Mouse (Mus musculus) frontal cortex, postnatal 14 days (tissue): ENCODE measurements around the gene Slc16a13.

Source experiments
- DNase-seq, 2 experiments: peaks; one replicate each; pipeline ENCODE4 v3.0.0; 2022; ENCODE audit warnings: low spot score in 2 of 2

The Slc16a13 gene

DNA sequence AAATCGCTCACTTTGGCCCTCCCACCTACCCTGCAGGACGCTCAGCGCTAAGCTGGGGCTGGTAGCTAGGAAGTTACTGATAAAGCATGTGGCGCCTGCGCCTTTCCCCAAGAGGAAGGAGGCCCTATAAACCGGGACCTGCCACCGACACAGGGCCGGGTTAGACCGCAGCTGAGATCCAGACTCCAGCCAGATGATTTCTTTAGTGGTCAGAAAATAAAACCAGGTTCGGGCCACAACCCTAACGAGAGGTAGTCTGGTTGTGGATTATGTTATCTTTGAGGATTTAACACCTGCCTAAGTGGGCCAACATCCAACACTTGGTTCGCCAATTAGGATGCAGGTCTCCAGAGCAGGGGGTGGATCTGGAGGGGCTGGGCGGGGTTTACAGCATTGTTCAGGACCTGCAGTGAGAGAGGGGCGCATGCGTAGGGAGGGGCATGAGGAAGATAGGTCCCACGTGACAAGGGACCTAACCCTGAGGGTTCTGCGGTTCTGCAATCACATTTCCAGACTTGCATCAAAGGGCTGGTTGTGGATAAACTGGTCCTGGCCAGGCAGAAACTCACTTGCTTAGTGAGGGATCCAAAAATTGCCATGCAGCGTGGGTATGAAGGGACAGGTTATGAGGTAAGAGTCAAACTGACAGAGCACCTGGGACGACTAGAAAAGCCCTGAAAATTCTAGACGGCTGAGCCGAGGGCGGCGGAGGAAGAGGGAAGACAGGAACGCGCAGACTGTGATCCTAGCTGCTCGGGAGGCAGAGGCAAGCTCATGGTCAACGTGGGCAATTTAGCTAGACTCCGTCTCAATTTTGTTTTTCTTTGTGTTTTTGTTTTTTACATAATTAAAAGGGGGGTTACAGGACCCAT lies at the start of gene Slc16a13:
Slc16a13 (minus strand) TSS at position 334 of the 872 bp plus-strand sequence.
- peak; percentile 90 to 93 for DNase-seq

DNA sequence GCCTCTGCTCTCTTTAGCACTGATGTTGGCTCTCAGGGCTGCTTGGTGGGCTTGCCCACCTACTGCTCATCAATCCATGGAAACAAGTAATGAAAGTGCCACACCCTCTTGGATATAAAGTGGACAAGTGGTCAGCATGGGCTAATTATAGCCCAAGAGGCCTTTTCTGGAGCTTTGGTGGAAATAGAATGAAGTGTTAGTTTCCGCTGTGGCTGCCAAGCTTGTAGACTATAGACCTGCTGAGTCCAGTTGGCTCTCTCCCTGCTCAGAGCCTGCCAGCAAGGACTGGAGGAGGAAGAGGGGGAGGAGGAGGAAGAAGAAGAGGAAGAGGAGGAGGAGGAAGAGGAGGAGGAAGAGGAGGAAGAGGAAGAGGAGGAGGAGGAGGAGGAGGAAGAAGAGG lies 45.5 kb upstream of the Slc16a13 start:
- DNase-seq: no peak

DNA sequence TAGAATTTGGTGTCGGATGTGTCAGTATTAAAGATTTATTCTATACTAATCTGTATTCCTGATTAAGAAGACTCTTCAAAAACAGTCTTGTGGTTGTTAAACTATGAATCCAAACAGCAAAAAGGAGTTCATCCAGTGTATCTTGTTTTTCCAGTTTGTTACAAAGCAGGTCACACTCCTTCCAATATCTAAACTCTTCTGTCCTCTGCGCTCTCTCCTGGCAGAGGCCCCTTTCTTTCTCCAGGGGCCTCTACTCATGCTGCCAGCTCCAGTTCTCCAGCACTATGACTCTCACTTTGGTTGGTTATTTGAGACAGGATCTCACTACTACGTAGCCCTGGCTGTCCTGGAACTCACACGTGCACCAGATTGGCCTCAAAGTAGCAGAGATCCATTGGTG lies 45.0 kb upstream of the Slc16a13 start:
- DNase-seq: no peak

DNA sequence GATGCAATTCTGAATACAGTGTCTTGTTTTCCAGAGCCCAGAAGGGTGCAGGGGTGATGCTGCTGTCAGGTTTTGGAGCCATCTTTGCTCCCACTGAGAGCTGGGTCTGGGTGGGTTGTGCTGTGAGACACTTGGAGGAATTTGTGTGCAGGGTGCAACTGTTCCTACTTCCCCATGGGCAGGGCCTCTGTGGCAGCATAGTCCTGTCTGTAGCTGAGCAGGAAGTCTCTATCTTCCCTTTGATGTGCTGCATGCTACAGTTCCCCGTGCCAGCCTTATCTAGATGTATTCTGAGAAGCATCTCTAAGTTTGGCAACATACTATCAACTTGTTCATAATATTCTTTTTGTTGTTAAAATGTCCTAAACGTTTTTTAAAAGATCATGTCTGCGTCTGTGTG lies 44.4 kb upstream of the Slc16a13 start:
- DNase-seq: no peak

DNA sequence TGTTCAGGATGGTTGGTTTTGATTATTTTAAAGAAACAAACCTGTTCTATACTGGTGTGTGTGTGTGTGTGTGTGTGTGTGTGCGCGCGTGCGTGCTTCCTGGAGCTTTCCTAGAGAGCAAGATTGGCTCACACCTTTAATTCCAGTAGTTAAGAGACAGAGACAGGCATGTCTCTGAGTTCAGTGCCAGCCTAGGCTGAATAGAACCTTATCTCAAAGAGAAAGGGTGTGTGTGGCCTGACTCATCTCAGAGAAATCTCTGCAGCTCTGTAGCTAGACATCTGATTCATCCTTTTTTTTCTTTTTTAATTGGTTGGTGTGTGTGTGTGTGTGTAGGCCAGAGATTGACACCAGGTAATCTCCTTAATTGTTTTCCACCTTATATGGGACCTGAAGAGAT lies 38.2 kb upstream of the Slc16a13 start:
- DNase-seq: no peak

DNA sequence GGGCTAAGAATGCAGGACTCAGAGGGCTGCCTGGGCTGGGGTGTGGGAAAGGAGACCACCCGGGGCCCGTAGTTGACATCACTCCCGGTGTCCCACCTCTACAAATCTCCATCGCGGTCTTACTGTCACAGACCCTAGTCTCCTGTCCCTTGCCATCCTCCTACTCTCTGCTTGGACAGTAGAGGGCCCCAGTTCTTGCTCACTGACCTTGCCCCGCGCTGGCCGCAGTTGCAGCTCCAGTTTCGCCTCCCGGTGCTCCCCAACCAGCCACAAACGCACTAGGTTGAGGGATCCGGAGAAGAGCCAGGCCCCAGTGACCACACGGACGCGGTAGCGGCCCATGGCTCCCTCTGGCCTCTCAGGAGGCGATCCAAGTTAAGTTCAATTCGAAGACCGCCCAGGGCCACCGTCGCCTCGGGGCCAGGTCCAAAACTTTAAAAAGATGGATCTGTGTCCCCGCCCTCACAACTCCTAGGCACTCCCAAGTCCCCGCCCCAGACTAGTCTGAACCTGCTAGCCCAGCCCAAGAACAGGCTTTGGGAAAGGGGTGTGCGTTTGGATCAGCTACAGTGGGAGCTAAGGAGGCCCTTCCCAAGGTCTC lies 34.2 kb upstream of the Slc16a13 start, which contains the start of gene Alox12:
Alox12 (minus strand) TSS at position 423 of the 601 bp plus-strand sequence.
- DNase-seq: no peak

DNA sequence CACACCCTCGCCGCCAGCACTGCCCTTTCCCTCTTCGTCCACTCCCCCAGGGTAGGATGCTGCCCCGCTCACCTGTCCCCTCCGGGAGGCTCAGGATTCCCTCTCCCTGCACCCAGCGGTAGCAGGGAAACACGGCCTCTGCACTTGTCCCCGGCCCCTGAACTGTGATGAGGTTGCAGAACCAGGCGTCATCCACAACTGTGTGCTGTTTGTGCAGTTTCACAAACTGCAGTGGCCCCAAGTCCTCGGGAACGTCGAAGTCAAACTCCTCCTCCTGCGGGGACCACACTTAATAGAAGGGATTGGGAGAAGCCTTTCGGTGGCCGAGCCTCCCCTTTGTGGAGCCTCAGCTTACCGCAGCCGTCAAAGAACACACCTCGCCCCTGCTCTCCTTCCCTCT lies 33.5 kb upstream of the Slc16a13 start:
- no peak for DNase-seq

DNA sequence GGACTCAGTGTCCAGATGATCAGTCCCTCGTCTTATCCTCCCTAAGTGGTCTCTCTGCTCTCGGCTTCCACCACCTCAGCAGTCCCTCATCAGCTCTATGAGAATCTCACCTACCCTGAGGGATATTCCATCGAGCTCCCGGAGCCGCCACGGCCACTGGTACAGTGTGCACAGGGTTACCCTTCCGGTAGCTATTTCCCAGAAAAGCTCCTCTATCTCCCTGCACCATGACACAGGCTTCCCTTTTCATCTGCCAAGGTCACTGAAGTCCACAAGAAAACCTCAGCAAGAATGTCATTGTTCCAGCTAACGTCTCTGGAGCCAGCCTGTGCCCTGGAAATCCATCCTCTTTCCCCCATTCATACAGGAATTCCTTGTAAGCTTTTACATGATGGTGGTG lies 31.0 kb upstream of the Slc16a13 start:
- no peak for DNase-seq

DNA sequence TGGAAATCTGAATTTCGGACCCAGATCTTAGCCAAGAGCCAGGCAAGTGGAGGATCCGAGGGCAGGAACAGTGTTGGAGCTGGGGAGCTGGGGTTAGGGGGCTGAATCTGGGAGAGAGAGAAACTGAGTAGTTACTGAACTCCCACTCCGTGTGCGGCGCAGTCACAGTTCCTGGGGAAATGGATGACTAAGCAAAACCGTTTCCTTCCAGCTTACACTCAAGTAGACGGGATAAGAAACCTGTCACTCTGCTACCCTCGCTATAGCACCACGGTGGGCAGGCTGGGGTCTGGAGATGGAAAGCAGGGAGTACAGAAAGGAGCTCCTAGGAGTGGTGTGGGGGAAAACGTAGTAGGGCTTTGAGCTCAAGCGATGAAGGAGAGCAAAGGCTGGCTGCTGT lies 29.3 kb upstream of the Slc16a13 start:
- no peak for DNase-seq

DNA sequence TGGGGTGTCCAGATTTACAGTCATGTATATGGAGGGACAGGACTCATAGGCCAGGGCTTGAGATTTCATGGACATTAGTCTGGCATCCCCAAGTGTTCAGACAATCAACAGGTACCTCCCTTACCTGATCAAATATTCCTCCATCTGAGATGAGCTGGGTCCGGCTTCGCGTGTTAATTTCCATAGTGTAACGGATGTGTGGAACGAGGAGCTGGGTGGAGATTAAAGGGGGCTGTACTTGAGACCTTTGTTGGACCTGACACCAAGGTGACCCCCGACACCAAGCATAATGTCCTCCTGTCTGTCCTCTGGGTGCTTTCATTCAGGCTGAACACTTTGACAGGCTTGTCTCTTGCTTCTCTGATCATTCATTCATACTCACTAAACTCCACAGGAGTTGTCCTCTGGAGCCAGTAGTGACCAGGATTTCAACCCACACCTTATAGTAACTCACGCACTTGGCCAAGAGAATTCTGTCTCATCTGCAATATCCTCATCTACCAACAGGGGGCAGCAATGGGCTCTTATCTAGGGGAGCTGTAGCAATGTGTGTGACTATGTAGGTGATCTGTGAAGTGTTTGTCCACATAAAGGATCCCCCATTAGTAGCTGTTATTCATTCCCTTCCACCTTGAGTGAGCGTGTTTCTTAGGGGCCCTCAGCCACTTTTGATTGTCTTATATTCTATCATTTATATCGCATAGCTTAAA lies 26.4 kb upstream of the Slc16a13 start:
- no peak for DNase-seq

DNA sequence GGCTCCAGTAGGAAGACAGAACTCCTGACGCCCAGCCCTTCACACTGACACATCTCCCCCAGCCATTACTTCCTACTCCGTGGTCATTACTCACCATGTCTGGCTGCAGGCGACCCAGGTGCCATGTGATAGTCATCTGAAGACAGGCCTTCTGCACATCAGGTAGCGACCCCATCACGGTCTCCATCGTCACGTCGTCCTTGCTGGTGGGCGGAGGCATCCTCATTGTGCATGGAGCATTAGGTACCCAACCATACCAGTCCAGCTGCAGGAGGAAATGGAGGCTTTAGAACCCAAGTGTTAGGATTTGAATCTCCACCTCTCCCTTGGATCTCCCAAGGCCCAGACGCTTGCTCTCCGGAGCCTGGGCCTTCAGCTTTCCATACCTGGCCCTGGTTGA lies 21.7 kb upstream of the Slc16a13 start:
- no peak for DNase-seq

DNA sequence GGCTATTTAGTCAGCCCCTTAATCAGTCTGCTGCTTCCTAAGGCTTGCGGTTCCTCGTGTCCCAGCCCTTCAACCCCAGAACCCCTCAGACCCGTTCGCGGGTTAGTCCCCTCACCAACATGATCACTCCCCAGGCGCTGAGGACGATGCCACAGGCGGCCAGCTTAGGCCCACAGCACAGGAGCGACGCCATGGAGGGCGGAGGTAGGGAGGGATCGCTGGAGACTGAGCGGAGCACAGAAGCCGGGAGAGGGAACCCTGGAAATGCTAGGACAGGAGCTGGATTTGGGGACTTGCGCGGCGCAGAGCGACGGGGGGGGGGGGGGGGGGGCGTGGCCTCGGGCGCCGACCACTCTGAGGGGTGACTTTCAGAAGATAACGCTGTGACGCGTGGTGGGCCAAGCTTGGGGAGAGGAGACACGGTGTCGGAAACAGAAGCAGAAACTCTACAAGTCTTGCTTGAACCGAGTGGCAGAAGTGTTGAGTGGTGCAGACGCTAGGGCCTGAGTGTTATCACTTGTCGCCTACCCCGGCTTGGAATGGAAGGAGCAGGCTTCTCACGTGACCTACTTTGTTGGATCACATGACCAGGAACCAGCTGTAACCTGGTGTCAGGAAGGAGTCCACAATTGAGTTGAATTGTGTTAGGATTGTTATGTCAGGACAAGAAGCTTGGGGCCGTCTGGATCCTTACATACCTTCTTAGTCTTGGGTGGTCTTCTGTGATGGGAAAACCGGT lies 18.8 kb upstream of the Slc16a13 start, which contains the start of the genes Gm21988 and Rnasek:
Gm21988 (minus strand) TSS at position 290 of the 739 bp plus-strand sequence.
Rnasek (minus strand) TSS at position 302 of the 739 bp plus-strand sequence.
- DNase-seq: peak; percentile 80 to 84

DNA sequence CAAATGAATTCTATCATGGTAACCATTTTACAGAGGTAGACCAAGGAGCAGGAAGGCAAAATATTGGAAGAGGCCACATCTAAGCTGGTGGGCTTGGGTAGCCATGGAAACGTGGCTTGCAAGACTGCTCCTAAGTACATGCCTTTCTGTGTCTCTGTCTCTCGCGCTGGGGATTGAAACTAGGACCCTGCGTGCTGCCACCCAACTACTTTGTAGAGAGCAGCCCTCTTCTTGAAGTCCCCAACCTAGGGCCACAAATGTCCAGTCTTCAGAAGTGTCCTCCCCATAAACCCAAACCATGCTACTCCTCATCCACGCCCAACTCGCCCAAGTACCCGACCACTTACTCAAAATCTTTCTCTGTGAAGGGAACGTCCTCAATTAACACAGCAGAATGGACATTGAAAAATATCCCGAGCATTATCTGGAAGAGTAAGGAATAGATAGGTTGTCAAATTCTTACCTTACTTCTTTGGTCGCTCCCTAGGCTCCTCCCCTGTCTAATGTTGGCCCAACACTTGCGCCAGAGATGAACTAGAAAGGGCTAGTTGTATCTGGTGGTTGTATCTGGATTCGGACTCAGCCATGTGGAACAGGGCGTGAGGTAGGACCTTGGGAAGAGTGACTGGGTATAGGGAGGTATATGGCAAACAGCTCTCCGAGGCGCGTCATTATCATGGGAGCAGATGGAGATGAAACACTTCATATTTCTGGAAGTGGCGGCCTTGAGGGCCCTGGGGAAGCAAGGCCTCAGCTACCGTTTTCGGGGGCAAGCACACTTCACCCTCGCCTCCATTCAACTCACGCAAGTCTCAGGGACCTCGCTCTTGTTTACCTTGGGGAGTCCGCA lies 18.0 kb upstream of the Slc16a13 start:
- DNase-seq: no peak

DNA sequence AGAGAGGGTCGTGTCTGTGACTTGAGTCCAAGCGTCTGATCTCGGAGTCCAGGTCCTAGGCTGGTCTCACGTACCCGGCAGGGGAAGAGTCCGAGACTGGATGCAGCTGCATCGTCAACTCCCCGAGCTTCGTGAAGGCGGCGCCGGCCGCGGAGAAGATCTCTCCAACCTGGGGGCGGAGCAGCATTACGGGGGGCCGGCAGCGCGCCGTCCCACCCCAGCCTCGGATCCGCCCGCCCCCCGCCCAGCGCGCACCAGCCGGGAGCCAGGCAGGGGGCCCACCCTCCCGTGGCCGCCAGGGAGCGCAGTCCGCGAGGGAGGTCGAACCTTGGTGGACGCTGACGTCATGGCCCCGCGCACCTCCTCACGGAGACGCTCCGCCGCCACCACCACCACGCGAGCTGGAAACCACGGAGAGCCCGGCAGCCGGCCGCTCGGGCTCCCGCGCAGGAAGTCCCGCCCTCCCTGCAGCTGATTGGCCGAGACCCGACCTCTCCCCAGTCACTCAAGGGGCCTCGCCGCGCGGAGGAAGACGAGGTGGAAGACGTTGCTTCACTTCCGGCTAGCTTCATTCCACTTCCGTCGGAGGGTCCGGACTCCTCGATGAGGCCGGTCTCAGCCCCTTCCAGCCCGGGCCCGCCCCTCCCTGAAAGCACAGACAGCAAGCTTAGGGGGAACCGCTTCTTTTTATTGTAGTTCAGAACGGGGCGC lies 16.7 kb upstream of the Slc16a13 start, which contains the start of gene 0610010K14Rik:
0610010K14Rik (minus strand) TSS at position 458 of the 711 bp plus-strand sequence.
- DNase-seq: peak; percentile 95 to 96

DNA sequence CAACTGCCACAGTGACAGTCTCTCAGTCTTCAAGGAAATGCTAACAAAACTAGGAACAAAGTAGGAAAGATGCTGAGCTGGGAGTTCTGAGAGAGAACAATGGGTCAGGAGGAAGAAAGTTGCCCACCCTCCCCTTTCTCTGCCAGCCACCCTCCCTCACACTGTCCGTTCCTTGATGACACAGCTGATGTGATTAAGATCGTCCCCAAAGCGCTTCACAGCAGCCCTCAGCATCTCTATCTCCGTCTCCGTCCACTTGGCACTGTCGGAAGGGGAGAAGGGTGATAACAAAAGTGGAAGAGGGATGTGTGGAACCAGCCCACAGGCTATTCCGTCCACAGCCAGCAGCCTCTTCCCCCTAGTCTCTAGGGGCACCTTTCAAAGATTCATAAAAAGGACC lies 15.9 kb upstream of the Slc16a13 start:
- DNase-seq: no peak

DNA sequence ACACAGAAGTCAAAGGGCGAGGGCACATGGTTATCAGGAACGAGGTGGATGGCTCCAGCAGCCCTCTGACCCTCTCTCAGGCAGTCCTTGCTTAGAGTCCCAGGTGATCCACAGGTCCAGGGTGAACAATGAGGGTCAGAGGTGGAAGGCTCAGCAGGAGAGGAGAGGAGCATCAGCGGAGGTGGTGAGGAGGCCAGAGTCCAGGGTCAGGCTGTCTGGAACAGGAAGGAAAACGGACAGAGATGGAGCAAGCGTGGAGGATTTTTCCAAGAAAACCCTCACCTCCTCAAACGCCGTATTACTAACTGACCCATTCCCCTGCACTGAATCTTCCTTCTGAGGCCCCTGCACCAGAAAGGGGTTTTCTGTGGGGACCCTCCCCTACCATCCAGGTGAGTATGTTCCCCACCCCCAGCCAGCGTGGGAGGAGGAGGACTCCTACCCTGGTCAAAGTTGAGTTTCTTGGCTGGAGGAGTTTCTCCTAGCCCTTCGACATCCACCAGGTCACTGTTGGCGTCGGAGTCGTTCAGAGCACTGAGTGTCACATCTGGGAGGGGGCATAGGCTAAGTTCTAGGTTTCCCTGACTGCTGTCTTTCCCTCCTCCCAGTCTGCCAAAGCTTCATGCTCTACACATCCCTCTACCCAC lies 14.5 kb upstream of the Slc16a13 start:
- no peak for DNase-seq

DNA sequence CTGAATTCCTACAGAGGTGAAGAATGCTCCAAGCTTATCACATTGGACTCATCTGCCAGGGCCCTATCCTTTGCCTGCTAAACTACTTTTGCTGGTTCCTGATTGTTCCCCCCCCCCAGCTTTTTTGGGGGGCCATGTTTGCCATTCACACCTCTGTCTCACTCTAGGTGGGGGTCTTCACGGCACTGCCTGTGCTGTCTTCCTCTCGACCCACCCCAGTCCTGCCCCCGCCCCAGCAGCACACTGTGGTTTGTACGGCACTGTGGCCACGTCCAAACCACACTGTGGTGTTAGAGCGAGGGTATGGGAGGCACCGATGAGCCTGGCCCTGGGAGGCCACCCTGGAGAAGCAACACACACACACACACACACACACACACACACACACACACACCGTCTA lies 13.6 kb upstream of the Slc16a13 start:
- no peak for DNase-seq

DNA sequence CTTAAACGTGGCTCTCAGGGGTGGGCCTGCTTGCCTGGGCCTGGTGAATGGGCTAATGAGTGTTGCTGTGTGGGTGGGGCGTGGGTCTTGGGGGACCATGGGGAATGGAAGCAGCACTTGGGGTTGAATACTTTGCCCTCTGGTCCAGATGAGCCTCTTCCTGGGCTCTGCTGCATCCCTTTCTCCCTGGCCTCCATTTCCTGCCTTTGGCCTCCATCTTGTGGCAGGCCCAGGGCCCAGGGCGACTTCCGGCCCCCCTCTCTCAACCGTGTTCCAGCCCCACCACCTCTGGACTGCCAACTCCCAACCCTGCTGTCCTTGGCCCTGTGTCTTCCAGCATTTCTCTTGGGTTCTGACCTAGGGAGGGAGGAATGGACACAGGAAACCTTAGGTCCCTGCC lies 13.2 kb upstream of the Slc16a13 start:
- DNase-seq: no peak

DNA sequence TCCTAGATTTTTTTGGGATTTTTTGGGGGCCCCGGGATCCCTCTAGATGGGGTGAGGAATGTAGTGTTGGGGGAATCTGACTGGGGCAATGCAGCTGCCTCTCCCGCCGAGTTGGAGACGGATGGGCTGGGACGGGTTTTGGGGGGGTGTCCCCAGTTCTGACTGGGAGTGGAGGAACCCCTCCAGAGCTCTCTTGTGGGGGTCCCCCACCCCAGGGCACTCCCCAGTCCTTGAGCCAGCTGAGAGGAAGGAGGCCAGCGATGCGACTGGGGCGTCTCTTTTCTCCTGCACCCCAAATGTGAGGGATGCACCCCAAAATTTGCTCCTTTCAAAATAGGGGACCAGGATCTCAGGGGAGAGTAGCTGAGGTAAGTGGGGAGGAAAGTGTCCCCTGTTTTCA lies 12.2 kb upstream of the Slc16a13 start:
- DNase-seq: no peak
